Mouse (Mus musculus): ENCODE results near the gene Smyd2.

The Smyd2 gene

DNA sequence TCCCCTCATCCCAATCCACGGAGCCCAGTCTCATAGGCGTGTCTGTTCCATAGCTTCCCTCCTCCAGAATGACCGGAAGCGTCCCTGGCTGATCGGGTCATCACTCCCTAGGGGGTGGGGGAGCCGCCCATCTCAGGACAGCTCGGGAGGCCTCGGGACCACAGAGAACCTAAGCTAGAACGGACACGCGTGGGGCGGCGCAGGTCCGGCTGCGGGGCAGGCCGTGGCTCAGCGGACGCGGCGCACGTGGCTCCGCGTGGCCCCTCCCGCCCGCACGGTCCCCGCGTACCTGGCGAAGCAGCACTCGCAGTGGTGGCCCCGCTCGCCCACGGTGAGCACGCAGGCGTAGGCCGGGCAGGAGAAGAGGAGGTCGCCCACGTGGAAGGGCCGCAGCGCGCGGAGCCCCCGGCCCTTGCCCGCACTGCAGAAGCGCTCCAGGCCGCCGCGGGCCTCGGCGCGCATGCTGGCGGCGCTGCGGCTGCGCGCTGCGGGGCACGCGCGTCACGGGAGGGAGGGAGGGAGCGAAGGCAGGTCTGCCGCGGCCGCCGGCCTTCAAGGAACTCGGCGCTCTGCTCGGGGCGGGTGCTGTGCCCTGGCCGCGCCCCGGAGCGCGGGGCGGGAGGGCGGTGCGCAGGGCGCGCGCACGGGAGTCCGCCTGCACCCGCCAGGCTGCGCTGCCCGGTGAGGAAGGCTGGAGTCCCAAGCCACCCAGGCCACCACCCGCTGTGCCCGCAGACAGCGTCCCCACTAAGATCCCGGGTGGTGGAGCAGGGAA lies at the start of gene Smyd2:
Smyd2 (minus strand) TSS at position 546 of the 775 bp plus-strand sequence.
- peak; percentile 98 for DNase-seq

DNA sequence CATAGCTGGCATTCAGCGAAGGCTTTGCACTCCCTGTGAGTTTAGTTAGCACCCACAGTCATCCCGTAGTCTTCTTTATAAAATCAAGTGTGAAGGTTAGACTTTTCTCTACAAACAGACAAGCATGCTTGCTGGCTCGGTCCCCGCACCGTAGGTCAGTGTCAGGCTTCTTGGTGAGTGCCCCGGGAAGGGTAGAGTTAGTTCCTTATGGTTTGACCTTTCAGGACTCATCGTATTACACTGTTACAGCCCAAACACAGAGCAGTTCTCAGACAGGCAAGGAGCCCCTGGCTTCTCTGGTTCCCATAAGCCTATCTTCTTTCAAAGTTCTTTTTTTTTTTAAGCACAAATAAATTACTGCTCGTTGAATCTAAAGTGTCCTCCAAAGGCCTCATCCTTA lies 48.2 kb upstream of the Smyd2 start:
- DNase-seq: no peak

DNA sequence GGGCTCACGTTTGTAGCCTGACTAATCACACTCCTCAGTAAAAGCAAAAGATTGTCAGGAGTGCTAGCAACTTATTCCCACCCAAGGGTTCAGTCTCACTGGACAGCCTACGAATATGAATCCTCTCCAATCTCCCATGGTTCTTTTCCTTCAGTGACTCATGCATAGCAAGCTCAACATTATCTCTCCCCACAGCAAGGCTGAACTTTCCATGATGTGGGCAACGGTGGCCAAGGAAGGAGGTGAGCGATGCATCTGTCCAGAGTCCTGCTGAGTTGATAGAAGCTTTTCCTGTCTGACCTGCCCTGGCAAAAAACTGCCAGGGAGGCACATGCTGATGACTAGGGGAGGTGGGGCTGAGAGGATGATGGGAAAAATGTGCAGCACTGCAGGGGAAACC lies 45.9 kb upstream of the Smyd2 start:
- no peak for DNase-seq

DNA sequence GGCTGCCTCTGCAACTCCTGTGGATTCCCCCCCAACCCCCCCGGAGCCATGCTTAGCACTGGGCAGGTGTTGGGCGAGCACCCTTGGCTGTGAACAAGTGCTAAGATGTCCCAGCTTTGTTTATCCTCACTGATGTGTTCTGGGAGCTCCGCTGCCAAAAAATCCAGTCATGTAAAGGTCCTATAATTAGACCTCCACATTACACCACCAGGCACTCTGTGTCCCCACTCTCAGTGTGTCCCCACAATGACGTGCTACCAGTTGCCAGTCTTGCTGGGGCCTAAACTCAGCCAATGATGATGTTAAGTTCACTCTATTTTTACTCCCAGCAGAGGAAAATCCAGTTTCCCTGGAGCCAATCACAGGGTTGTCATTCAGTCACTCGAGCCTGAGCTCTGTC lies 38.3 kb upstream of the Smyd2 start:
- peak; percentile 98 for DNase-seq

DNA sequence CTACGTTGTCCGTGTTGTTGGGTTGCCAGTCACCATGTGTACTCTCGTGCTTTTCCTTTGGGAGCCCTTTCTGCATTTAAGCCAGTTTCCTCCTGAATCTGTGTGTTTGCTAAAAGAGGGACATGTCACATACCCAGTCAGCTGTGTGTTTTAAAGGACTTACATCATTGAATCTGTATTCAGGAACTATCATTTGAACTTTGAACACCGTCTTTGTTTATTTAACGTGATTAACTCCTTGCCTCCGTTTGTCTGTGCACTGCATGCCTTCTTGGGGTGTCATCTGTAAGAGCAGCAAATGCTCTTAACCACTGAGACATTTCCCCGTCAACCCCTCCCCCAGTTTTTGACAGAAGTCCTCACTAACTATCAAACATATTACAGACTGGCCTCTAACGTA lies 37.6 kb upstream of the Smyd2 start:
- DNase-seq: no peak

DNA sequence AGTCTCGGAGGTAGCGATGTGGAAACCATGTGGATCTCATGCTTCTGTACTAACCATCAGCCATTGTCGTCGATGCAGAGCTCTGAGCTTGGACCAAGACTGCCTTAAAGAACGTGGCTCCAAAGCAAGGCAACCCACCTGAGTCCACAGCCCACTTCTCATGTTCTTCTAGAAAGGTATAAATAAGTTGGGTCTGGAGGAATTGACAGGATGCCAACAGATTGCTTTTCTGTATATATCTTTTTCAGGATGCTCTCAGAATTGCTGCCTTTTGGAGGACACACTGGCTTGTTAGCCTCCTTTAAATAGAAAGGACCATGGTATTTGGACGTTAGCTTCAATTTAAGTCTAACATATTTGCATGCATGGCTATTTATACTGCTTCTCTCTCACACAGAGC lies 29.7 kb upstream of the Smyd2 start:
- DNase-seq: peak; percentile 57

DNA sequence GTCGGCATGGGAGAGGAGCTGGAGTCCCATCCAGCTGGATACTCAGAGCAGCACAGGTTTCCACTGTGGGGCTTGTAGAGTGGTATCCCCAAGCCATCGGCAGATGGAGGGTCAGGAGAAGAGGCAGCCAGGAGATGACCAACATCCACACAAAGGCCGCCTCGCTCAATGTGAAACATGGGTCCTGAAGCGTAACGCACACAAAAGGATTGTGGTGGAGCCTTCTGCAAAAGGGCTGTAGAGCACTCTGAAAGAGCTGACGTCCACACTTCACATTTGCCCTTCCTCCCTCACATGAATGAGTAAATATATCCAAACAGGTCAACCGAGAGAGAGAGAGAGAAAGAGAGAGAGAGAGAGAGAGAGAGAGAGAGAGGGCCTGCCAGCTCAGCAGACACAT lies 25.2 kb upstream of the Smyd2 start:
- DNase-seq: peak; percentile 82

DNA sequence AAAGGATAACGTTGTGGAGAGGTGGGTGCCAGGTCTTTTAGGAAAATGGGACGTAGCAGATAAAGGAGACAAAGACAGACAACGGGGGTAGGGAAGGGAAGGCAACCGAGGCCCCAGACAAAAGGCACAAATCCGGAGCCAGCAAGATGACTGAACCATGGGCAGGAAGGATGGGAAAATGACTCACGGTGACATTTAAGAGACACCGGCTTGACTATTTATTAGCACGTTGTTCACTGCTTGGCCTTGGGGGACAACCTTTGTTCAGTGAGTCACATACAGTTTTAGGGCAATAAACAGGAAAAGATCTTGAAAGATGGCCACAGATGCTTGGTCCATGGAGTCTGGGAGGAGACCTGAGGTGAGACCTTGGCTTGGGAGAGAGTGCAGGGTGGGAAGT lies 24.0 kb upstream of the Smyd2 start:
- peak; percentile 91 for DNase-seq

DNA sequence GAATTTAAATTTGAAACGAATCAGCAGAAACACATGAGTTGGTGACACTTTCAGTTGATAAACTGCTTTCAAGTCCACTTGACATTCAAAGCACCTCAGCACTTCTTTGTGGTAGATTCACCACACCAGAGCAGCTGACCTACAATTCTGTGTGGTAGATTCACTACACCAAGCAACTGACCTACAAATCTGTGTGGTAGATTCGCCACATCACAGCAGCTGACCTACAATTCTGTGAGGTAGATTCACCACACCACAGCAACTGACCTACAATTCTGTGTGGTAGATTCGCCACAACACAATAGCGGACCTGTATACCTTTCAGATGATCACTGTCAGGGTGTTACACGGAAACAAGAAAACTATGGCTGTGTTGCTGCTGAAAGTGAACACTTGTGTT lies 19.6 kb upstream of the Smyd2 start:
- peak; percentile 41 for DNase-seq

DNA sequence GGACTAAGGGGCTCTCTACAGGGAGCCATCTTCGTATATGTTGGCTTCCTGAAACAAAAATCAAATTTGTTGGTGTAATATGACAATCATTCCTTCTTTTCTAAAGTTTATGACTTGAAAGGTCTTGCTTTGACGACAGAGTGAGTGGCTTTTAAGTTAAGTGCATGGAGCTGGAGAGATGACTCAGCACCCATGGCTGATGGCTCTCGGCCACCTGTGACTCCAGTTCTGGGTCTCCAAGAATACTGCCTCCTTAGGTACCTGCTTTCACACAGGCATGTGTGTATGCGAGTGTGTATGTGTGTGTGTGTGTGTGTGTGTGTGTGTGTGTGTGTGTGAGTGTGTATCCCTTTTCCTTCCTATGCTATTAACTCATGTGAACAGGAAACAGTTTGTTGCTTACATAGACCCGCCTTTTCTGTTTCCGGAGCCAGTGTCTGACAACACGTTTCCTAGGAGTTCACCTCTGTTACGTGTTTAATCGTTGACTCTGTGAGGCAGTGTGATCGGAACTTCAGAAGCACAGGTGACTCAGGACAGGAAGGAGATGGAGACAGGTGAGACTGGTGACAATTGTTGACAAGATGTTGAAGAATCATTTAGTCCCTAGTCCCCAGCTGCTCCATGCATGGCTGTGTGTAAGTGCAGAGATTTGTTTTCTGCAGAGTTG lies 14.4 kb upstream of the Smyd2 start:
- peak; percentile 55 for DNase-seq

DNA sequence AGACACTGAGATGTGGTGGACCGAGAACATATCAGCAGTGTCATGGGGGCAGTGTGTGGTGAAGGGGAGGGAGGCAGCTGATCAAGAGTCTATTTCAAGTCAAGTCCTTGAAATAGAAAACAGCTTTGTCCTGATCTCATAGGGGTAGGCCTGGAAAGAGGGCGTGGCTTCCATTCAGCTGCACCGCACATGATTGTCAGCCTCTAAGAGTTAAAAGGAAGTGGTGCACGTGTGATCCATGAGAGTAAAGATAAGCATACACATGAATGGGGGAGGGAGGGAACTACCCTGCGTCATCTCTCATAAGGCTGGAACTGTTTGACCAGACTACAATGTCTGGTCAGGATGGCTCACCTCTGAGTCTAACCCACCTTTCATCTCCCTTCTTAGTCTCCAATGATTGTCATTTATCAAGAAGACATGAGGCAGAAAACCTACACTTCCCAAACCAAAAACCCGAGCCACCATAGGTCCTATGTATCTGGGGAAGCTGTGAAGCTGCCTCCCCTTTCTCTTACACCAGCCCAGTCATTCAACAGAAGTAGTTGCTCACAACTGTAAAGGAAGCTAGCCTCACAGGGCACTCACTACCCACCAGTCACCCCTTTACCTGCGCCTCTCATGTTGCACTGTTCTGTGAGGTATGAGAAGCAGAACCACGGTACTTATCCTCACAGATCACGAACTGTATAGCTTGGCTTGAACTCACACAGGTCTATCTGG lies 11.5 kb upstream of the Smyd2 start:
- DNase-seq: peak; percentile 64

DNA sequence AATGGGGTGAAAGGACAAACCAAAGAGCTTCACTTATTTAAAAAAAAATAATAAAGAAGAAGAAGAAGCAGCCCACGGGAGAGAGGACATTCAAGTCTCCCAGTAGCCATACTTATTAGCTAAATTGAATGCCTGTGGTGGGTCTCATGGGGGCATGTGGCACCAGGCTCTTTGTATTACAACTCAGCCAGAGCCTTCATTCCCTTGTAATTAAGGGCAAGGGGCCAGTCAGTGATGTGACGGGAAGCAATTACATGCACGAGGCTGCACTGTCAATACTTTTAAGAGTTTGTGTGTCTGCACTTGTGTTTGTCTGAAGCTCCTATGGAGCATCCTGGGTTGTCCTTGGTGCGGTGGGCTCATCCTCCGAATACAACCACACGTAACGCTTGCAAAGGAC lies 10.8 kb upstream of the Smyd2 start:
- no peak for DNase-seq

DNA sequence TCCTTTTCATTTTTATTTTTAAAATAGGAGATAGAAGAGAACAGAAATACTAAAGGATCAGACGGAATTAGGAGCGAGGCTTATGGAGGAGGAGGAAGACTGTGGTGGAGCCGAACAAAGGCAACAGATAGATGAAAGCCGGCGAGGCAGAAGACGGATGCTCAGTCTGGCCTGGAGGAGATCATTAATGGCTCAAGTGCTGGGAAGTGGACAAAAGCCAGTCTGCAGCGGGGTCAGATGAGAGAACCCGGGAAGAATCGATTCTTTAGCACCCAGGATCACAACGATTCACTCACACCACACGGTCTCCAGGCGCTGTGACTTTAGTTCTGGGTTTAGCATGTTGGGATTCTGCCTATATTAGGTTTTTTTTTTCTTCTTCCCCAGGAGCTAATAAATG lies 10.0 kb upstream of the Smyd2 start:
- DNase-seq: peak; percentile 15

DNA sequence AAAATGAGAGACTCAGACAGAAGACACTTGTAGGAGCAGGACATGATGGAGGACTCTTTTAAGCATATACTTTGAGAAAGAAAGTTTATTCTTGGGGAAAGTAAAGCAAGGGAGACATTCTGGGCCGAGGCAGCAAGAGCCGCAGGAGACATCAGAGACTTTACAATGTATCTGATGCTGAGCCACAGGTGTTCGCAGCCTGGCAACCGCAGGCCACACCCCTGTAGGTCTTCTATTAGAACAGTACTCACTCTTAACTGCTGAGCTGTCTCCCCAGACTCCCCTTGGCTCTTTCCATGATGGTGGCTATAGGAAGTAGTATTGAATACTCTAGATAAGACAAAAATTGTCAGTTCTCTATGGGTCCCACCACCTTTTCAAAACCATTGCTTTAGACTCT lies 7.7 kb upstream of the Smyd2 start:
- DNase-seq: no peak

DNA sequence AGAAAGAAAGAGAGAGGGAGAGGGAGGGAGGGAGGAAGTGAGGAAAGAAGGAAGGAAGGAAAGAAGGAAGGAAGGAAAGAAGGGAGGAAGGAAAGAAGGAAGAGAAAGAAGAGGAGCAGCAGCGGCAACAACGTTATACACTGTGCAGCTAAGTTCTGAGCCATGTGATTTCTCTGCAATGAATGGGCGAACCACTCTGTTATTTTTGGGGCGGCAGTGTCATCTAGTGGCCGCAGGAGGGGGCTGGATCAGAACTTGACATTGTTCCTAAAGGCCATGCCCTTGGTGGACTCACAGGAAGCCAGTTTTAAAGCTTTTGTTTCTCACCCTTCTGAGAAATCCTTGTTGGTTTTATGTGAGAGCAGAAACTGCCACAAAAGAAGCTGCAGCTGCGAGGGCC lies 5.5 kb upstream of the Smyd2 start:
- peak; percentile 95 for DNase-seq

DNA sequence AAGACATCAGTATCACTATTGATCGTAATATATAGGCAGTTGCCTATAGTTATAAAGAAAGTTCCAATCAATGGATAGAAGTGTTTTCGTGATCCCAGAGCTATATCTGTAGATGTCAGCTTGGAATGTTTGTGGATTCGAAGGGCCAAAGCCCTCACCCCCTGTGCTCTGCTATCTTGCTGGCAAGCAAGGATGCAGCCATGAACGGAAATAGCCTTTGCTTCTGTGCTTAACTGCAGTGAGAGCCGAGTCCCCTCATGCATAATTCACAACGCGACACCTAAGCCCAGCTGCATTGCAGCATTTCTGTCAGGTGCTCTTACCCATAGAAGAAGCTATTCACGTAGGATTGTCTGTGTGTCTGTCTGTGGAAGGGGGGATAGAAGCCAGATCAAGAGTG lies 4.1 kb upstream of the Smyd2 start:
- DNase-seq: no peak

DNA sequence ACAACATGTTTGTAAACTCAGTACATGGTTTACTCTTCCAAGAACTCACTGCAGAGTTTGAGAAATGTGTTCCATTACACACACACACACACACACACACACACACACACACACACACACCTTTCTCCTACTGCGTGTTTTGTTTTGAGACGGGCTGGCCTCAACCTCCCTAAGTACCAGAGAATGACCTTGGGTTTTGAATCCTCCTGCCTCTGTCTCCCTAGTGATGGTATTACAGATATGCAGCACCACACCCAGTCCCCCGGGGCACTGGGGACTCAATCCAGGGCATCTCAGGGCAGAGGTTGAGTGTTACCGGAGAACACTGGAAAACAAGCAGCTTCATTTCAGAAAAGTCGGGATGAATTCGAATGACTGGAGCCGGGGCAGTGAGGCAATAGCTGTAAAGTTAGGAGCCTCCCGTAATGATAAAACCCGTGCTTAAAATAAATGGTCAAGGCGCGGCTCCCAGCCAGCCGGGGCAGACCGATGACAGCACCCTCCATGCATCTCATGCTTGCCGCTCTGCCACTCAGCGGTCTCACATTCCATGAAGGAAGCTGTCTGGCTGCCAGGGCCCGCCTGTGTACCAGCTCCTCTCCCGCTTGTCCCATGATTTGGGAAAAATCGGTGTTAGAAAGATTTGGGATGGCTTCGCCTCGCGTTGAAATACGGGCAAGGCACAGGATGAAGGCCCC lies 1.9 kb upstream of the Smyd2 start:
- DNase-seq: peak; percentile 98

DNA sequence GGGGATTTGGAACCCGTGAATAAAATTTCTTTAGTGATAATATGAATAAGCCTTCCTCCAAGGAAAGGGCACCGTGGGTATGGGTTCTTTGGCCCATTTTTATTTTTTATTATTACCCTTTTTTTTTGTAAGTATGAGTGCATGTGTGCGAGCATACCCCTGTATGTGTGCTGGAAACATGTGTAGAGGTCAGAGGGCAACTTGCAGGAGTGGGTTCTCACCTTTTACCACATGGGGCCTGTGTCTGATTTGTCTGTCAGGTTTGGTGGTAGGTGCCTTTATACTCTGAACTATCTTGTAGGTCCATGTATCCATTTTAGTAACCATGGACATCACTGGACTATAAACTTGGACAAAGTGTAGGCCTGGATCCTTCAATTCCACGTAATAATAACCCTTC lies 994 bp upstream of the Smyd2 start:
- peak; percentile 79 for DNase-seq

DNA sequence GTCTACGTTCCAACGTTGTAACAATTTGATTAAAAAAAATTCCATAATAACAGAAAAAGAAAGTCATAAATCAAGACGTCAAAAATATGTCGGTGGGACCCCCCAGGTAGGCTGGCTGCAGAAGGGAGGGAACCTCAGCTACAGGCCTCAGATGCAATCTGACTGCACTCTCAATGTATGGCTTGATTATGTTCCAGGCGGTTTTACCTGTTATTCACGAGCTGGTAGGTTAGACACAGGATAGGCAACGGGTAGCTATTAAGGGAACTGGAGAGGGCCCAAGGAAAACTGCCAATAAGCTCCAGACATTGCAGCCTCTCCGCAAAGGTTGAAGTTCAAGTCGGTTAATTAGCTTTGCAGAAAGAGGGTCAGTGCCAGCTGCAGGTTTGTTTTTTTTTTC lies 558 bp upstream of the Smyd2 start:
- peak; percentile 89 for DNase-seq

DNA sequence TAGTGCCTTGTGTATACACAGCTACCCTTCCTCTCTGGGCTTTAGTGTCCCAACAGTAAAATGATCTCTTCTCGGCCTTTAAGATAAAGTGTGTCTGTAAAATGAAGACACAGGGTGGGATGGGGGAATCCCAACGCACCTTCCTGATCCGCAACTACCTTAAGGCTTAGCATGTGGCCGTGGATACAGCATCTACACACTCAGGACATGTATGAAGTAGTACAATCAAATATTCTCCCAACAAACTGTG lies 670 bp downstream of the Smyd2 start:
- no peak for DNase-seq

DNA sequence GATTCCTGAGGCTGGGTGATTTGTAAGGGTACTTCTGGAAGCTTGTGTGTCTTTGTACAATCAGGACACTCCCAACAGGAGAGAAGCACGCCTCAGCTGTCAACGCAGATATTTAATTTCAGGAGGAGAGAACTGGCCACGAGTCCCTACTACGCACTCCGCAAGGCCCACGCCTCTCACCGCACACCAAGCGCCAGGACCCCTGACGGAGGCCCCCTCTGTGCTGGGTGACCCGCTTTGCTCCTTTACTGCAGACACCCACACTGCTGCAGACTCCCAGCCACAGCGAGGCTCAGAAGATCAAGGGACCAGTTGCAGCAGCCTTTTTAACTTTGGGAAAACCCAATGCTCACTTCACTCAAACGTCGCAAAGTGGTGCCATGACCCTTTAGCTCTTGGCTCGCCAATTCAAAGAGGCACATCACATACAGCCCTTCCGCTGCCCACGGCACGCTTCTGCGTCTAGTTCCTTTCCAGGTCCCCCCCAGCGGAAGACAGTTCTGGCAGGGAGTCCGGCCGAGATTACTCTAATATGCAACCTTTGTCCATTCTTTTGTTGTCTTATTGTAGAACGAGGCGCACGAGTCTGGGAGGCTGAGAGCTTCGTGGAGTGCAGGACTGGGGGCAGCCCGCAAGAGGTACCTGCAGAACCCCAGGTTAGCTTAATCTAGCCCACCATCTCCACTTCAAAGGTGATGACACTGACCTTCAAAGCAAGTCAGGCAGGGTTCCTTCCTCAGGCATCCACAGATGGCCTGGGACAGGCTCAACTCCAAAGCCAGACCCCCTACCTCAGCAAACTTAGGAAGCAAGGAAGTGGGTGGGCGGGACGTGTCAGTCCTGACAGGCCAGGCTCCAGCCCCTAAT lies 1.2 kb downstream of the Smyd2 start:
- peak; percentile 91 for DNase-seq

DNA sequence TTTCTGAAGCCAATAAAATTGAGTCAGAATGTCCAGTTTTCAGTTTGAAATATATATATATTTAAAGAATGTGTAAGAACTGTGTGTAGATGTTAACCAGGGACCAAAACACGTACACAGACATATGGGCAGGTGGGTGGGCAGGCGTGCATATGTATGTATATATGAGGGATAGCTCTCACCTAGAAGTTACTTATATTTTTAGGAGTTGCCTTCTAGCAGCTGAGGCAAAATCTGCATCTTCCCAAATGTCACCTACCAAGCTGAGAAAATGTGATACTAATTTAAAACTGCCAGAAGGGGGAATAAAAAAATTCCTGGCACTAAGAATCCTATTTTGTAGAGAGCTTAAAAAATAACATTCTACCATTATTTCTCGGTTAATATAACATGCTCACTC lies 2.4 kb downstream of the Smyd2 start:
- peak; percentile 27 for DNase-seq

DNA sequence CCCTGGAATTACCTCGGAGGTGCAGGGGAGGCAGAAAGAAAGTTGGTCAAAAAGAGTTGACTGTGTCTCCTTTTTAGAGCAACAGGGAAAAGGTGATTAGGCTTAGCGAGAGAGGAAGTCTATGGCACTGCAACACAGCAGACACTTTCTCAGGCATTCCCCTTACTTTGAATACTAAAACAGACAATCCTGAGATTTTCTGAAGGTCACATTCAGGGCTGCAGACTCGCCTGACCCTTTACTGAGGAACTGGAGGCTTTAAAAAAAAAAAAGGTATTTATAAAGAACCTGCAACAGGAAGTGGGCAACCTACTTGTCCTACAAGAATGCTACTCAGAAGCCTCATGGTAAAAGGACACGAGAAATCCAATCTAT lies 5.0 kb downstream of the Smyd2 start:
- DNase-seq: no peak

Data from heart, adult 11 months (tissue).